Mouse (Mus musculus) embryonic facial prominence, embryonic 12.5 days (tissue): ENCODE measurements around the gene Lzic. TPM values are rescaled to one million over a fixed set of nuclear protein-coding genes. Genes with fewer than 3 reads are reported as not detected.

ENCODE experiments used
- ATAC-seq: fragments of 200-750 bp; cut with Nextera tagmentation; 2 replicates; pipeline ENCODE4 v1.8.0; 2017; ENCODE audit not compliant: insufficient number of reproducible peaks, insufficient read depth, low FRiP score, low TSS enrichment
- H3K27ac ChIP-seq: fragments of 300-500 bp; sonication (generic); 2 replicates; pipeline ENCODE4 v1.5.1; 2016; ENCODE audit warnings: mild to moderate bottlenecking
- H3K27me3 ChIP-seq: fragments of 300-500 bp; sonication (generic); 2 replicates; pipeline ENCODE4 v1.6.1; 2016; ENCODE audit warnings: mild to moderate bottlenecking, moderate library complexity
- H3K36me3 ChIP-seq: fragments of 300-500 bp; sonication (generic); 2 replicates; pipeline ENCODE4 v1.6.1; 2016; ENCODE audit warnings: mild to moderate bottlenecking
- H3K4me1 ChIP-seq: fragments of 300-500 bp; sonication (generic); 2 replicates; pipeline ENCODE4 v1.6.1; 2016
- H3K4me2 ChIP-seq: fragments of 300-500 bp; sonication (generic); replicated peaks from 2 replicates; pipeline ENCODE4 v1.6.1; 2016; ENCODE audit warnings: mild to moderate bottlenecking, moderate library complexity
- H3K4me3 ChIP-seq: fragments of 300-500 bp; sonication (generic); 2 replicates; pipeline ENCODE4 v1.5.1; 2016; ENCODE audit warnings: mild to moderate bottlenecking
- H3K9ac ChIP-seq: fragments of 300-500 bp; sonication (generic); 2 replicates; pipeline ENCODE4 v1.6.1; 2016; ENCODE audit warnings: mild to moderate bottlenecking, moderate library complexity
- H3K9me3 ChIP-seq: fragments of 300-500 bp; sonication (generic); 2 replicates; pipeline ENCODE4 v1.6.1; 2016; ENCODE audit warnings: mild to moderate bottlenecking, moderate library complexity
- WGBS: fragments of 180-500 bp; shearing (Covaris S2); methylation state at CpG from one replicate; pipeline ENCODE4 v1.1.7; 2016; 5-methylcytosine and 5-hydroxymethylcytosine counted together
- polyA plus RNA-seq: library from polyadenylated mRNA; unstranded; fragments of >200 nt; fragmentation: Nextera tagmentation; extraction: Ambion mirVana; gene quantifications from 2 replicates; pipeline ENCODE4 v1.2.1, GENCODE M21; 2016

The Lzic gene
- polyA plus RNA-seq, 1 experiment from 2014 or later: 57.6 TPM

- H3K4me2 ChIP-seq: peak overlapping the region; percentile 82
- peak overlapping the region; percentile 82; the same call in 1 of the 2 replicates for H3K27ac ChIP-seq
- WGBS: 54% methylated on average over 3 of the region's 3 CpGs
- no peaks in the 10 kb centered on the region for H3K27me3 ChIP-seq
- H3K9ac ChIP-seq: peak overlapping the region; percentile 77
- H3K4me3 ChIP-seq: peak overlapping the region; percentile 90
- no peaks in the 10 kb centered on the region for H3K9me3 ChIP-seq
- peaks cover 15% of the 10 kb centered on the region for H3K4me1 ChIP-seq
- H3K36me3 ChIP-seq: peaks cover 26% of the 10 kb centered on the region
- ATAC-seq: no peak
These were observed 463 bp upstream of the Lzic start for GRCm38 (mm10) chr4:149484566-149484965.

GRCm38 (mm10) chr4:149485825-149486206 is 787 bp downstream of the Lzic start:
- Histone ChIP-seq H3K4me2 (peak overlapping the region; percentile 82), H3K27ac (peak overlapping the region; percentile 82), H3K4me1 (peaks cover 15% of the 10 kb centered on the region), H3K36me3 (peaks cover 35% of the 10 kb centered on the region), H3K9ac (peak overlapping the region; percentile 77), H3K27me3 (no peaks in the 10 kb centered on the region), H3K9me3 (no peaks in the 10 kb centered on the region), H3K4me3 (peak overlapping the region; percentile 90)
- no peak for ATAC-seq
- 1% methylated on average over 10 of the region's 10 CpGs for WGBS

- no peak overlapping the region for H3K4me2 ChIP-seq
- 95% methylated on average over 12 of the region's 12 CpGs for WGBS
These were observed 2.7 kb downstream of the Lzic start for GRCm38 (mm10) chr4:149487729-149488128.

GRCm38 (mm10) chr4:149489415-149490240 is 4.6 kb downstream of the Lzic start:
- no peak for ATAC-seq
- no peak overlapping the region for H3K9ac ChIP-seq
- H3K27me3 ChIP-seq: no peaks in the 10 kb centered on the region
- H3K36me3 ChIP-seq: peaks cover 62% of the 10 kb centered on the region
- no peak overlapping the region for H3K27ac ChIP-seq
- peaks cover 10% of the 10 kb centered on the region for H3K4me1 ChIP-seq
- no peak overlapping the region for H3K4me2 ChIP-seq
- H3K9me3 ChIP-seq: no peaks in the 10 kb centered on the region
- WGBS: 91% methylated on average over 14 of the region's 14 CpGs
- H3K4me3 ChIP-seq: no peak overlapping the region

More at GRCm38 (mm10) chr4:149487729-149488128, 2.7 kb downstream of the Lzic start:
- H3K4me1 ChIP-seq: peaks cover 15% of the 10 kb centered on the region
- no peak for ATAC-seq
- H3K9ac ChIP-seq: no peak overlapping the region
- H3K36me3 ChIP-seq: peaks cover 46% of the 10 kb centered on the region
- no peak overlapping the region for H3K4me3 ChIP-seq
- no peaks in the 10 kb centered on the region for H3K9me3 ChIP-seq
- H3K27me3 ChIP-seq: no peaks in the 10 kb centered on the region
- H3K27ac ChIP-seq: no peak overlapping the region

GRCm38 (mm10) chr4:149491151-149491550 is 6.1 kb downstream of the Lzic start:
- Histone ChIP-seq H3K36me3 (peaks cover 74% of the 10 kb centered on the region), H3K9me3 (no peaks in the 10 kb centered on the region), H3K27ac (no peak overlapping the region), H3K27me3 (no peaks in the 10 kb centered on the region), H3K4me3 (no peak overlapping the region), H3K9ac (no peak overlapping the region), H3K4me1 (peaks cover 8% of the 10 kb centered on the region), H3K4me2 (no peak overlapping the region)
- 97% methylated on average over 3 of the region's 3 CpGs for WGBS
- no peak for ATAC-seq

- no peak overlapping the region for H3K4me2 ChIP-seq
- H3K27ac ChIP-seq: peak overlapping the region; percentile 36; the same call in 1 of the 2 replicates
- peak; percentile 60; the same call in 1 of the 2 replicates for ATAC-seq
These were observed 11.6 kb downstream of the Lzic start for GRCm38 (mm10) chr4:149496612-149497011.

GRCm38 (mm10) chr4:149498901-149499300 is 13.9 kb downstream of the Lzic start:
- H3K4me3 ChIP-seq: no peak overlapping the region
- no peak overlapping the region for H3K27ac ChIP-seq
- no peak for ATAC-seq
- no peaks in the 10 kb centered on the region for H3K27me3 ChIP-seq
- H3K4me1 ChIP-seq: no peaks in the 10 kb centered on the region
- H3K36me3 ChIP-seq: peaks cover 57% of the 10 kb centered on the region
- WGBS: 82% methylated on average over 8 of the region's 8 CpGs
- H3K9ac ChIP-seq: no peak overlapping the region
- H3K4me2 ChIP-seq: no peak overlapping the region
- no peaks in the 10 kb centered on the region for H3K9me3 ChIP-seq

More at GRCm38 (mm10) chr4:149496612-149497011, 11.6 kb downstream of the Lzic start:
- H3K4me3 ChIP-seq: no peak overlapping the region
- 29% methylated on average over 2 of the region's 2 CpGs for WGBS
- H3K9ac ChIP-seq: no peak overlapping the region
- H3K4me1 ChIP-seq: no peaks in the 10 kb centered on the region
- H3K27me3 ChIP-seq: no peaks in the 10 kb centered on the region
- no peaks in the 10 kb centered on the region for H3K9me3 ChIP-seq
- H3K36me3 ChIP-seq: peaks cover 62% of the 10 kb centered on the region

- no peak overlapping the region for H3K4me3 ChIP-seq
- H3K9ac ChIP-seq: no peak overlapping the region
- H3K27me3 ChIP-seq: no peaks in the 10 kb centered on the region
- no peak for ATAC-seq
- no peaks in the 10 kb centered on the region for H3K9me3 ChIP-seq
- H3K4me2 ChIP-seq: no peak overlapping the region
- H3K36me3 ChIP-seq: peaks cover 48% of the 10 kb centered on the region
- WGBS: 72% methylated on average over 5 of the region's 5 CpGs
- no peak overlapping the region for H3K27ac ChIP-seq
- H3K4me1 ChIP-seq: no peaks in the 10 kb centered on the region
These were observed 14.8 kb downstream of the Lzic start for GRCm38 (mm10) chr4:149499790-149500189.

- no peaks in the 10 kb centered on the region for H3K4me1 ChIP-seq
- no peak overlapping the region for H3K4me2 ChIP-seq
- no peak for ATAC-seq
- no peak overlapping the region for H3K4me3 ChIP-seq
- H3K27ac ChIP-seq: no peak overlapping the region; the same call in 1 of the 2 replicates
- WGBS: 77% methylated on average over 5 of the region's 5 CpGs
- H3K36me3 ChIP-seq: peaks cover 20% of the 10 kb centered on the region
- H3K9me3 ChIP-seq: no peaks in the 10 kb centered on the region
- H3K9ac ChIP-seq: no peak overlapping the region
- H3K27me3 ChIP-seq: no peaks in the 10 kb centered on the region
These were observed 19.3 kb downstream of the Lzic start for GRCm38 (mm10) chr4:149504363-149504762.

GRCm38 (mm10) chr4:149504858-149505257 is 19.8 kb downstream of the Lzic start:
- ATAC-seq: no peak
- H3K9ac ChIP-seq: no peak overlapping the region
- no peaks in the 10 kb centered on the region for H3K9me3 ChIP-seq
- H3K27ac ChIP-seq: no peak overlapping the region; the same call in 1 of the 2 replicates
- no peak overlapping the region for H3K4me2 ChIP-seq
- WGBS: 23% methylated on average over 3 of the region's 3 CpGs
- H3K36me3 ChIP-seq: peaks cover 20% of the 10 kb centered on the region
- H3K4me3 ChIP-seq: no peak overlapping the region
- no peaks in the 10 kb centered on the region for H3K27me3 ChIP-seq
- no peaks in the 10 kb centered on the region for H3K4me1 ChIP-seq

- 49% methylated on average over 15 of the region's 15 CpGs for WGBS
- no peak for ATAC-seq
- Histone ChIP-seq H3K4me3 (no peak overlapping the region), H3K36me3 (peaks cover 18% of the 10 kb centered on the region), H3K9me3 (no peaks in the 10 kb centered on the region), H3K27me3 (no peaks in the 10 kb centered on the region), H3K4me1 (no peaks in the 10 kb centered on the region), H3K4me2 (no peak overlapping the region), H3K9ac (no peak overlapping the region), H3K27ac (no peak overlapping the region)
These were observed 20.4 kb downstream of the Lzic start for GRCm38 (mm10) chr4:149505261-149505967.

GRCm38 (mm10) chr4:149506904-149507303 is 21.9 kb downstream of the Lzic start:
- H3K4me1 ChIP-seq: no peaks in the 10 kb centered on the region
- ATAC-seq: no peak
- H3K27ac ChIP-seq: no peak overlapping the region
- H3K9me3 ChIP-seq: no peaks in the 10 kb centered on the region
- no peaks in the 10 kb centered on the region for H3K27me3 ChIP-seq
- no peak overlapping the region for H3K9ac ChIP-seq
- 87% methylated on average over 3 of the region's 3 CpGs for WGBS
- H3K4me3 ChIP-seq: no peak overlapping the region
- no peak overlapping the region for H3K4me2 ChIP-seq
- 0 out of 2 replicates have a peak, but pooled peaks cover 6% of the 10 kb centered on the region for H3K36me3 ChIP-seq
